Mouse (Mus musculus) lung, adult 2 months (tissue): Measurements from ENCODE around the gene Ccdc106.

ENCODE experiments used
- CTCF ChIP-seq: fragments of 200-500 bp; IDR thresholded peaks from 2 replicates; pipeline ENCODE4 v1.5.1; 2011; ENCODE audit warnings: mild to moderate bottlenecking, low read length, control low read depth; ENCODE audit not compliant: insufficient read depth
- POLR2A ChIP-seq: fragments of 200-500 bp; IDR thresholded peaks from 2 replicates; pipeline ENCODE4 v1.6.1; 2011; ENCODE audit warnings: low read depth, mild to moderate bottlenecking, control low read depth, low read length, borderline replicate concordance; ENCODE audit errors: extremely low read depth

GRCm38 (mm10) chr7:5016057-5016456 is 4.3 kb upstream of the Ccdc106 start:
- TF ChIP-seq CTCF (no peak), POLR2A (no peak)
